Mouse (Mus musculus) heart, adult 2 months (tissue): ENCODE data around the gene Mcemp1.

ENCODE experiments used
- CTCF ChIP-seq: fragments of 200-600 bp; IDR thresholded peaks from 2 replicates; pipeline ENCODE4 v1.8.1; 2022; ENCODE audit warnings: antibody characterized with exemption, mild to moderate bottlenecking, moderate library complexity
- EP300 ChIP-seq: fragments of 200-500 bp; IDR thresholded peaks from 2 replicates; pipeline ENCODE4 v1.6.1; 2011; ENCODE audit warnings: low read depth, low read length, control low read depth; ENCODE audit not compliant: insufficient read depth

DNA sequence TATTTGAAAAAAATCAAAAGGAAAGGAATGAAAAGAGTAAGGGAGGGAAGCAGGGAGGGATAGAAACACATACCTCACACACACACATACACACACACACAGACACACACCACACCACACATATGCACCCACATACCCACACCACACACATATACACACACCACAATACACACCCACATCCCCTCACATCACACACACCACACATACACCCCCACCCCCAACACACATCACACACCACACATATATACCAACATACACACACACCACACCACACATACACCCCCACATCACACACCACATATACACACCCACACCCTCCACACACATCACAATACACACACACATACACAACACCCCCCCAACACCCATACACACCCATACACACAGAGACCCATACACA is 19.0 kb downstream of the Mcemp1 start:
- TF ChIP-seq EP300: no peak
- TF ChIP-seq CTCF: no peak
